Mouse (Mus musculus): ENCODE data around the gene Gde1. TPM values are rescaled to one million over a fixed set of nuclear protein-coding genes. Genes with fewer than 3 reads are reported as not detected.

The Gde1 gene
- polyA plus RNA-seq, 1 experiment from 2014 or later = 64.9 TPM

- Histone ChIP-seq H3K9me3 (replicated peaks) (no peaks in the 10 kb centered on the region), H3K4me3 (no peak overlapping the region), H3K36me3 (no peaks in the 10 kb centered on the region), H3K4me1 (no peaks in the 10 kb centered on the region), H3K27ac (no peak overlapping the region), H3K27me3 (ENCODE audit: low read depth, poor library complexity, severe bottlenecking) (no peaks in the 10 kb centered on the region)
- no peak for DNase-seq (ENCODE audit: low spot score)
- 88% methylated on average over 1 of the region's 1 CpGs for WGBS
Measured at GRCm38 (mm10) chr7:118646237-118646636, 59.3 kb downstream of the Gde1 start.

Other genes with a start within 250 kb of the Gde1 start
- gene Itpripl2, start 213.8 kb downstream of the Gde1 start, polyA plus RNA-seq (2016; fragmentation: Nextera tagmentation; extraction: Ambion mirVana) = 1.4 and 1.8 TPM in 2 replicates
- gene Coq7, start 172.4 kb downstream of the Gde1 start, polyA plus RNA-seq (2016; fragmentation: Nextera tagmentation; extraction: Ambion mirVana) = 131 and 134 TPM in 2 replicates
- gene Tmc7, start 121.0 kb downstream of the Gde1 start, polyA plus RNA-seq (2016; fragmentation: Nextera tagmentation; extraction: Ambion mirVana) = 4.6 and 4.7 TPM in 2 replicates
- not detected in 2 replicates for gene Tmc5, start 108.5 kb downstream of the Gde1 start, polyA plus RNA-seq (2016; fragmentation: Nextera tagmentation; extraction: Ambion mirVana)
- gene Ccp110, start 6.8 kb upstream of the Gde1 start, polyA plus RNA-seq (2016; fragmentation: Nextera tagmentation; extraction: Ambion mirVana) = 27.8 and 35.1 TPM in 2 replicates
- 58.5 and 60.2 TPM in 2 replicates for gene Vps35l, start 34.4 kb upstream of the Gde1 start, polyA plus RNA-seq (2016; fragmentation: Nextera tagmentation; extraction: Ambion mirVana)
- 1.5 and 1.8 TPM in 2 replicates for gene Iqck, start 150.0 kb upstream of the Gde1 start, polyA plus RNA-seq (2016; fragmentation: Nextera tagmentation; extraction: Ambion mirVana)
- gene Knop1, start 150.5 kb upstream of the Gde1 start, polyA plus RNA-seq (2016; fragmentation: Nextera tagmentation; extraction: Ambion mirVana) = 124 and 141 TPM in 2 replicates

Measured in limb, embryonic 10.5 days (tissue).